Mouse (Mus musculus) limb, embryonic 12.5 days (tissue): ENCODE results near the gene Lrrc10b. TPM values are rescaled to one million over a fixed set of nuclear protein-coding genes. Genes with fewer than 3 reads are reported as not detected.

Experiments
- ATAC-seq: fragments of 200-750 bp; cut with Nextera tagmentation; 2 replicates; pipeline ENCODE4 v1.8.0; 2017; ENCODE audit warnings: low read depth, moderate TSS enrichment; ENCODE audit not compliant: insufficient number of reproducible peaks, insufficient read depth, low FRiP score, low TSS enrichment
- H3K27ac ChIP-seq: fragments of 300-500 bp; sonication (generic); 2 replicates; pipeline ENCODE4 v1.5.1; 2016; ENCODE audit warnings: mild to moderate bottlenecking, moderate library complexity
- H3K27me3 ChIP-seq: fragments of 300-500 bp; sonication (generic); 2 replicates; pipeline ENCODE4 v1.6.1; 2016; ENCODE audit warnings: mild to moderate bottlenecking, moderate library complexity
- H3K36me3 ChIP-seq: fragments of 300-500 bp; sonication (generic); 2 replicates; pipeline ENCODE4 v1.6.1; 2016; ENCODE audit warnings: mild to moderate bottlenecking, moderate library complexity
- H3K4me1 ChIP-seq: fragments of 300-500 bp; sonication (generic); replicated peaks from 2 replicates; pipeline ENCODE4 v1.6.1; 2016
- H3K4me2 ChIP-seq: fragments of 300-500 bp; sonication (generic); 2 replicates; pipeline ENCODE4 v1.6.1; 2016; ENCODE audit warnings: mild to moderate bottlenecking, moderate library complexity
- H3K4me3 ChIP-seq: fragments of 300-500 bp; sonication (generic); replicated peaks from 2 replicates; pipeline ENCODE4 v1.5.1; 2016; ENCODE audit warnings: mild to moderate bottlenecking
- H3K9ac ChIP-seq: fragments of 300-500 bp; sonication (generic); replicated peaks from 2 replicates; pipeline ENCODE4 v1.6.1; 2016; ENCODE audit warnings: mild to moderate bottlenecking, moderate library complexity
- H3K9me3 ChIP-seq: fragments of 300-500 bp; sonication (generic); 2 replicates; pipeline ENCODE4 v1.6.1; 2016; ENCODE audit warnings: mild to moderate bottlenecking, moderate library complexity
- WGBS: fragments of 180-500 bp; shearing (Covaris S2); methylation state at CpG from one replicate; pipeline ENCODE4 v1.1.7; 2016; 5-methylcytosine and 5-hydroxymethylcytosine counted together
- polyA plus RNA-seq: library from polyadenylated mRNA; unstranded; fragments of >200 nt; fragmentation: Nextera tagmentation; extraction: Ambion mirVana; gene quantifications from 2 replicates; pipeline ENCODE4 v1.2.1, GENCODE M21; 2016

The Lrrc10b gene
- polyA plus RNA-seq, 1 experiment from 2014 or later: 0.10 TPM

- H3K4me1 ChIP-seq: peaks cover 54% of the 10 kb centered on the region
- H3K36me3 ChIP-seq: no peaks in the 10 kb centered on the region
- 35% methylated on average over 6 of the region's 6 CpGs for WGBS
- H3K9ac ChIP-seq: no peak overlapping the region
- ATAC-seq: no peak
- peaks cover 46% of the 10 kb centered on the region for H3K27me3 ChIP-seq
- H3K9me3 ChIP-seq: no peaks in the 10 kb centered on the region
- no peak overlapping the region for H3K4me2 ChIP-seq
- H3K27ac ChIP-seq: no peak overlapping the region; the same call in 1 of the 2 replicates
- H3K4me3 ChIP-seq: no peak overlapping the region
These were observed 30.5 kb downstream of the Lrrc10b start for GRCm38 (mm10) chr19:10426793-10427192.

- Histone ChIP-seq H3K4me3 (no peak overlapping the region), H3K27ac (no peak overlapping the region), H3K4me1 (peaks cover 56% of the 10 kb centered on the region), H3K4me2 (peak overlapping the region; percentile 35), H3K36me3 (no peaks in the 10 kb centered on the region), H3K27me3 (peaks cover 51% of the 10 kb centered on the region), H3K9me3 (no peaks in the 10 kb centered on the region), H3K9ac (peak overlapping the region; percentile 42; the same call in 1 of the 2 replicates)
- WGBS: 32% methylated on average over 25 of the region's 25 CpGs
- ATAC-seq: 0 out of 2 replicates have a peak, but pooled peaks have one; percentile 7
These were observed 31.0 kb downstream of the Lrrc10b start for GRCm38 (mm10) chr19:10426312-10426711.

- peak overlapping the region; percentile 35; the same call in 1 of the 2 replicates for H3K4me2 ChIP-seq
- H3K9me3 ChIP-seq: no peaks in the 10 kb centered on the region
- 0 out of 2 replicates have a peak, but pooled peaks have one; percentile 9 for ATAC-seq
- H3K4me1 ChIP-seq: peaks cover 56% of the 10 kb centered on the region
- 19% methylated on average over 13 of the region's 13 CpGs for WGBS
- H3K27me3 ChIP-seq: peaks cover 57% of the 10 kb centered on the region
- H3K9ac ChIP-seq: peak overlapping the region; percentile 42; the same call in 1 of the 2 replicates
- no peak overlapping the region for H3K4me3 ChIP-seq
- no peak overlapping the region for H3K27ac ChIP-seq
- H3K36me3 ChIP-seq: no peaks in the 10 kb centered on the region
These were observed 31.6 kb downstream of the Lrrc10b start for GRCm38 (mm10) chr19:10425484-10426270.

GRCm38 (mm10) chr19:10424751-10425150 lies 32.5 kb downstream of the Lrrc10b start:
- no peak overlapping the region for H3K9ac ChIP-seq
- WGBS: 60% methylated on average over 1 of the region's 1 CpGs
- no peak overlapping the region for H3K27ac ChIP-seq
- H3K4me2 ChIP-seq: no peak overlapping the region
- no peak overlapping the region for H3K4me3 ChIP-seq
- peaks cover 52% of the 10 kb centered on the region for H3K4me1 ChIP-seq
- H3K9me3 ChIP-seq: no peaks in the 10 kb centered on the region
- peaks cover 59% of the 10 kb centered on the region for H3K27me3 ChIP-seq
- no peak for ATAC-seq
- H3K36me3 ChIP-seq: no peaks in the 10 kb centered on the region

- no peak for ATAC-seq
- H3K4me3 ChIP-seq: peak overlapping the region; percentile 40
- 2% methylated on average over 53 of the region's 53 CpGs for WGBS
- H3K36me3 ChIP-seq: no peaks in the 10 kb centered on the region
- H3K4me1 ChIP-seq: peaks cover 41% of the 10 kb centered on the region
- H3K4me2 ChIP-seq: peak overlapping the region; percentile 71
- no peaks in the 10 kb centered on the region for H3K9me3 ChIP-seq
- no peak overlapping the region for H3K27ac ChIP-seq
- peak overlapping the region; percentile 55 for H3K9ac ChIP-seq
- peaks cover 63% of the 10 kb centered on the region for H3K27me3 ChIP-seq
These were observed 35.0 kb downstream of the Lrrc10b start for GRCm38 (mm10) chr19:10421986-10422976.

GRCm38 (mm10) chr19:10417436-10417835 lies 39.8 kb downstream of the Lrrc10b start:
- ATAC-seq: no peak
- 0 out of 2 replicates have a peak overlapping the region, but pooled peaks have one; percentile 18 for H3K9ac ChIP-seq
- no peaks in the 10 kb centered on the region for H3K36me3 ChIP-seq
- WGBS: 72% methylated on average over 12 of the region's 12 CpGs
- no peak overlapping the region for H3K4me3 ChIP-seq
- peaks cover 42% of the 10 kb centered on the region for H3K27me3 ChIP-seq
- H3K9me3 ChIP-seq: no peaks in the 10 kb centered on the region
- 0 out of 2 replicates have a peak overlapping the region, but pooled peaks have one; percentile 12 for H3K27ac ChIP-seq
- no peak overlapping the region for H3K4me2 ChIP-seq
- peaks cover 35% of the 10 kb centered on the region for H3K4me1 ChIP-seq

- no peak for ATAC-seq
- peaks cover 38% of the 10 kb centered on the region for H3K27me3 ChIP-seq
- no peaks in the 10 kb centered on the region for H3K36me3 ChIP-seq
- H3K27ac ChIP-seq: peak overlapping the region; percentile 12; the same call in 1 of the 2 replicates
- peaks cover 29% of the 10 kb centered on the region for H3K4me1 ChIP-seq
- no peaks in the 10 kb centered on the region for H3K9me3 ChIP-seq
- 0 out of 2 replicates have a peak overlapping the region, but pooled peaks have one; percentile 18 for H3K9ac ChIP-seq
- H3K4me3 ChIP-seq: no peak overlapping the region
- no peak overlapping the region for H3K4me2 ChIP-seq
- 42% methylated on average over 8 of the region's 8 CpGs for WGBS
These were observed 40.4 kb downstream of the Lrrc10b start for GRCm38 (mm10) chr19:10416889-10417288.

GRCm38 (mm10) chr19:10415508-10415907 lies 41.8 kb downstream of the Lrrc10b start:
- 79% methylated on average over 5 of the region's 5 CpGs for WGBS
- ATAC-seq: no peak
- peaks cover 32% of the 10 kb centered on the region for H3K27me3 ChIP-seq

GRCm38 (mm10) chr19:10413701-10414242 lies 43.5 kb downstream of the Lrrc10b start:
- Histone ChIP-seq H3K9me3 (no peaks in the 10 kb centered on the region), H3K4me3 (peak overlapping the region; percentile 35), H3K4me1 (peaks cover 26% of the 10 kb centered on the region), H3K27me3 (peaks cover 25% of the 10 kb centered on the region), H3K27ac (no peak overlapping the region; the same call in 1 of the 2 replicates), H3K36me3 (no peaks in the 10 kb centered on the region), H3K9ac (peak overlapping the region; percentile 18; the same call in 1 of the 2 replicates), H3K4me2 (peak overlapping the region; percentile 60)
- WGBS: 2% methylated on average over 19 of the region's 19 CpGs
- ATAC-seq: peak; percentile 78

More at GRCm38 (mm10) chr19:10415508-10415907, 41.8 kb downstream of the Lrrc10b start:
- Histone ChIP-seq H3K27ac (no peak overlapping the region), H3K4me1 (peaks cover 26% of the 10 kb centered on the region), H3K36me3 (no peaks in the 10 kb centered on the region), H3K4me3 (no peak overlapping the region), H3K9ac (no peak overlapping the region), H3K9me3 (no peaks in the 10 kb centered on the region), H3K4me2 (no peak overlapping the region)
